Mouse (Mus musculus) heart, adult 11 months (tissue): Measurements from ENCODE around the gene Tbc1d1.

ENCODE experiments used
- DNase-seq: peaks from one replicate; pipeline ENCODE4 v3.0.0; 2022

Tbc1d1 gene

GRCm38 (mm10) chr5:64280613-64281012 lies 124.5 kb downstream of the Tbc1d1 start:
- DNase-seq: no peak

GRCm38 (mm10) chr5:64281674-64282073 lies 125.6 kb downstream of the Tbc1d1 start:
- no peak for DNase-seq

- DNase-seq: peak; percentile 92
Observed at GRCm38 (mm10) chr5:64282594-64282993, 126.5 kb downstream of the Tbc1d1 start.

- DNase-seq: no peak
Observed at GRCm38 (mm10) chr5:64285289-64285688, 129.2 kb downstream of the Tbc1d1 start.

- peak; percentile 91 for DNase-seq
Observed at GRCm38 (mm10) chr5:64285851-64286250, 129.7 kb downstream of the Tbc1d1 start.

GRCm38 (mm10) chr5:64287287-64287686 lies 131.2 kb downstream of the Tbc1d1 start:
- peak; percentile 75 for DNase-seq

GRCm38 (mm10) chr5:64288031-64288928 lies 132.2 kb downstream of the Tbc1d1 start:
- peak; percentile 91 for DNase-seq

GRCm38 (mm10) chr5:64289202-64290060 lies 133.3 kb downstream of the Tbc1d1 start:
- peak; percentile 99 for DNase-seq

- peak; percentile 95 for DNase-seq
Observed at GRCm38 (mm10) chr5:64290061-64290345, 133.9 kb downstream of the Tbc1d1 start.

- DNase-seq: peak; percentile 95
Observed at GRCm38 (mm10) chr5:64291657-64292056, 135.6 kb downstream of the Tbc1d1 start.

- no peak for DNase-seq
Observed at GRCm38 (mm10) chr5:64295621-64296020, 139.5 kb downstream of the Tbc1d1 start.

GRCm38 (mm10) chr5:64296328-64296727 lies 140.2 kb downstream of the Tbc1d1 start:
- DNase-seq: peak; percentile 97

- no peak for DNase-seq
Observed at GRCm38 (mm10) chr5:64297100-64297499, 141.0 kb downstream of the Tbc1d1 start.

GRCm38 (mm10) chr5:64298331-64299036 lies 142.4 kb downstream of the Tbc1d1 start:
- DNase-seq: peak; percentile 98

- DNase-seq: no peak
Observed at GRCm38 (mm10) chr5:64299508-64300324, 143.6 kb downstream of the Tbc1d1 start.

- peak; percentile 95 for DNase-seq
Observed at GRCm38 (mm10) chr5:64301246-64301645, 145.1 kb downstream of the Tbc1d1 start.

GRCm38 (mm10) chr5:64307289-64307688 lies 151.2 kb downstream of the Tbc1d1 start:
- DNase-seq: no peak

- peak; percentile 92 for DNase-seq
Observed at GRCm38 (mm10) chr5:64312295-64312694, 156.2 kb downstream of the Tbc1d1 start.

GRCm38 (mm10) chr5:64313481-64313880 lies 157.4 kb downstream of the Tbc1d1 start:
- DNase-seq: no peak

- no peak for DNase-seq
Observed at GRCm38 (mm10) chr5:64314288-64315052, 158.4 kb downstream of the Tbc1d1 start.

GRCm38 (mm10) chr5:64315088-64315487 lies 159.0 kb downstream of the Tbc1d1 start:
- peak; percentile 92 for DNase-seq
